Mouse (Mus musculus) adrenal gland (tissue): Measurements from ENCODE around the gene Otud6a.
"Not testable (repeated sequence)": the region's sequence is repeated elsewhere in the genome, so short reads cannot be mapped to it uniquely, and the experiment has no call there.

Source experiments
- intact Hi-C: fragments of 180-260 bp; cut with DNase I; formaldehyde crosslinking; loops from one replicate; pipeline ENCODE4 v1.15.1; 2025
- long read RNA-seq, 2 experiments: library from polyadenylated mRNA; unstranded; transcript quantifications; one replicate each; pipeline ENCODE4 v2.0.0; 2020; ENCODE audit warnings: borderline replicate concordance in 1 of 2; ENCODE audit not compliant: insufficient replicate concordance in 1 of 2
- microRNA-seq, 2 experiments: library from miRNA; unstranded; fragments of <30 nt; microRNA quantifications; one replicate each; pipeline ENCODE4; 2019

Gene Otud6a
- long read RNA-seq, experiment 1, result 0 reads
- long read RNA-seq, experiment 2, result 0 reads

DNA sequence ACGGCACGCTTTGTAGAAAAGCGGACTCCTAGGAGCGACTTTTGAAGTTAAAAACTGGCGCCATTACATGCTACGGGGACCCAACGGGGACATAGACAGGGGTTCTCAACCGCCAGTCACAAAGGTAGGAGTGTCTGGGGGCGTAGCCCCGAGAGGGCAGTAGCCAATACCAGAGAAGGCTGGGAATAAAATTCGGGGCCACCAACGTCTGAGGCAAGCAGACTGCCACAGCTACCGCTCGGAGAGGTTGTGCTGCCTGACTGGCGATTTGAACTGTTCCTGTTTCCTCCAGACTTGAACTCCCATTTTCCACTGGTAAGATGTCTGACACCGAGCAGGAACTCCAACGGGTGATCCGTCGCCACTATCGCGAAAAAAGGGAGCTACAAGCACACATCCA is at the start of gene Otud6a:
Otud6a (plus strand) TSS at position 321 of the 400 bp plus-strand sequence.
- intact Hi-C loops, result no loop called here

DNA sequence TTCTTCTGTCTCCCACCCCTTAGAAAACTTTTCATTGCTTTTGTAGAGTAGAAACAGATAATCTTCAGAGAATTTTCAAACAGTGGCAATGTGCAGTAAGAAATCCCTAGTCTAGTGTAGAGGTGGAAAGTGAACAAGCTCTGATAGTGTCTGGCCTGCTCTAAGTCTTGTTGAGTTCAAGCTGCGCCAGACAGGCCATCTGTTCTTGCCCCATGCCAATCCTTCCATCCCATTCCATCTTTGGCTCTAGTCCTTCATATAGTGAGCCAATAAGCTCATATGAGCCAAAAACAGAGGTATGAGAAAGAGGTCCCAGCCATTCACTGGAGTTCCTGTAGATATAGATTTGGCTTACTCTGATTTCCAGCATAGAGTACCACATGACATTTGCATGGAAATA is 38.9 kb upstream of the Otud6a start:
- intact Hi-C loops, result loop anchor here (10.0 kb wide), 1 partner anchor 415 kb away; the partner anchor contains the start of gene Eda

DNA sequence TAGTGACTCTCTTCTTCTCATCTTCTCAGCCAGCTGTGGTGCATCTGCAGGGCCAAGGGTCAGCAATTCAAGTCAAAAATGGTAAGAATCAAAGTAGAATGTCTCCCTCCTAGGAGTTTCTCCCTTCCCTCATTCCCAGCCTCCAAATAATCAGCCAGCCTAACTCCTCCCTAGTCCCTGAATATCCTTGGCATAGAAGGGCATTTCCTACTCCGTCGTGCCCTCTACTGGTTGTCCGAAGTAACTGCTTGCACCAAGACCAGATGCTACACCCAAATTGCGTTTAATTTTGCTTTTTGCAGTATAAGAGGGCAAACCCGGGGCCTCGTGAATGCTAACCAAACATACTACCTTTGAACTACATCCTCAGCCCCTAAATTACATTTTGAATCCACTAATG is 36.5 kb upstream of the Otud6a start:
- intact Hi-C loops, result loop anchor here (10.0 kb wide), 1 partner anchor 418 kb away; the partner anchor contains the start of gene Eda

DNA sequence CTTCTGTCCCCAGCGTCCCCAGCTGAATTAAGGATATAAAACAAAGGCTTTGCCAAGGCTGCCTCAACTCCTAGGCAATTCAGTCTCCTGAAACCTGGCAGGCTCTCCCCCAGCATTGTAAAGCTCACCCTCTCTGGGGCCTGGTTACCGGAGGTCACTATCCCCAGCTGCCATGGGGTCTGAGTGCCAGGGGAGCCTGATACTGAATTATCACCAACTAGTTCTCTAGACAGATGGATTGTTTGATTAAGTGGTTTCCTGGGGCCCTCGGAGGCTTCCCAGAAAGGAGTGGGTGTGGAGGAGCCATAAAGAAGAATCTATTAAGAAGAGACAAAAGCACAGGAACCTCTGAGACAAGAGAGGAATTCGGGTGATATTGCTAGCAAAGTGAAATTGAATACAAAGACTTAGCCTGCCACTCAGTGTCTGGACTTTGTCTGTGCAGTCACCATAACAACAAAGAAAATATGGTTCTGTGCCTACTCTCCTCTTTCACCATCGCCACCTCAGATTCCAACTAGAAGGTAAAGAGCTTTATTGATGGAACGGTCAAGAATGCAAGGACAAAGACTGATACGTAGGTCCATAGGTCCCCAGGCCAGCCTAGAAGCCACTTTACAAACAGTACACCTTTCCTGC is 34.5 kb upstream of the Otud6a start:
- intact Hi-C loops, result loop anchor here (2.0 to 10.0 kb wide), 2 partner anchors 420 to 542 kb away; partner anchors contain the start of gene Eda

DNA sequence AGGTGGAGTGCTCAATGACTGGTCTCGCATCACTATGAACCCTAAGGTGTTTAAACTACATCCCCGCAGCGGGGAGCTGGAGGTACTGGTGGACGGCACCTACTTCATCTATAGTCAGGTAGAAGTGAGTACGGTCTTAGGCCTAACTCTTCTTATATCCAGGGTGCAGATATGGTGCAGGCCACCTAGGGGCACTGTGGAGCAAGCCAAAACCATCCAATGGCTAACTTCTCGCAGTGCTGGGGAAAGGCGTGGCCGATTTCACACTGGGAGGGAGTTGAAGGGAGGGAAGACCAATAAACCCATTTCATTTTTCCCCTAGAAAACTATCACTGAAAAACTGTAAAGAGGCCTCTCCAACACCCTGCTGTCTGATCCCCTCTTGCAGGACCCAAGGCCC is 33.8 kb upstream of the Otud6a start:
- intact Hi-C loops, result loop anchor here (2.0 to 10.0 kb wide), 3 partner anchors 87 to 542 kb away; partner anchors contain the start of gene Eda

DNA sequence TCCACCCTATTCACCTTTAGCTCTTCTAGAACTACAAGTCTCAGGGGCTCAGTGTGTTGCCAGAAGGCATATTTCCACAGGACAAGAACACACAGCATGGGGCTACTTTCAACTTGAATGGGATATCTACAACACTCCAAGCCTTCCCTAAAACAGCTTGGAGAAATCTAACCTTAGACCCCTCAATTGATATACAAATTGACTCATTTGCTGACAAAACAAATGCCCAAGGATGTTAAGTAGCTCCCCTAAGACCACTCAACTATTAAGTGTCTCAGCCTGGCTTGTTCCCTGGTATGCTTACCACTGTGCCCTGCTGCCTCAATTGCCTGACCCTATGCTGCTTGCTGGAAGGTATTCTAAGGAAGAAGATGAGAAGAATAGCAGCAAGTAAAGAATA is 27.9 kb upstream of the Otud6a start:
- intact Hi-C loops, result no loop called here

DNA sequence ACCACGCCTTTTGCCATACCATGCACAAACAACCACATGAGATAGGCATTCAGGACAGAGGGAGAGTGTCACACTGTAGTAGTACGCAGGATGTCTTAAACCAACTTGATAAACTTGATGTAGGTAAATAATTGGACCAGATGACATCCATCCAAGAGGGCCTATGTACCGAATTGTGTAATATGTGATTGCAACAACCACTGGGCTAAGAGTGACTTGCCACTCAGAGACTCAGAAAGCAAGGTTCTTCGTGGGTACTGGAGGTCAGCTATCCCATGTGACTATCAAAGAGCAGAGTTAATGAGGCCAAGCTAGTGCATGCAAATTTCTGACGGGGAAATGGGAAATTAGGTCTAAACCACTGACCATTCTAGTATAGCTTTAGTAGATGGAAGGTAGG is 27.2 kb upstream of the Otud6a start:
- intact Hi-C loops, result no loop called here

DNA sequence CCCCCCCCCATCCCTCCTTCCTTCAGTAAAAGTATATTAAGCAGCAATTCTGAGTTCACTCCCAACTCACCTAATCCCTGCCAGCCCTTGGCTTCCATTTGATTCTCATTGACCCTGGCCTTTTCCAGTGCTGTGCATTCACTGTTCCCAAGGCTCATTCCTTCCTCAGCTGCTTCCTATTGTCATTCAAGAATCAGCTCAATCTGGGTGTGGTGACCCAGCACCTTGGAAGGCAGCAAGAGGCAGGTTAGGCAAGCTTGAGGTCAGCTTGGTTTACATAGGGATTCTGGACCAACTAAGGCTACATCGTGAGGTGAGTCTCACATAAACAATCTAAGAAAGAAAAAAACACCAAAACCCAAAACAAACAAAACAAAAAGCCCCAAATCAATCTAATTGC is 19.6 kb upstream of the Otud6a start:
- intact Hi-C loops, result no loop called here

DNA sequence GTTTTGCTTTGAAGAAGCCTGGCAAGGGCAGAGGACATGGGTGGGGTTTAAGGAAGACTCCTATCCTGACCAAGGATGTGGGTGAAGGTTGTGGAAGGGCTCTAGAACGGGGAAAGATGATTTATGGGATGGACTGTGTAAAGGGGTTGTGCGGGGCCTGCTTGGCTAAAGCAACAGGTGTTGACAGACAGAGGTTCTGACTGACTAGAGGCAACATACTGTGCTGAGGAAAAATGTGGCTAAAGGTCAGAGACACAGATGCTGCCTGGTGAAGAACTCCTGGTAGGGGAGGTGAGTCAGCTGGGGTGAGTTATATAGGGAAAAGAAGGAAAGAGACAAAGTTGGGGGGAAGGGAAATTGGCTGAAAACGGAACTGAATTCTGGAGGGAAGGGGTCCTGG is 3.5 kb downstream of the Otud6a start:
- intact Hi-C loops, result no loop called here

DNA sequence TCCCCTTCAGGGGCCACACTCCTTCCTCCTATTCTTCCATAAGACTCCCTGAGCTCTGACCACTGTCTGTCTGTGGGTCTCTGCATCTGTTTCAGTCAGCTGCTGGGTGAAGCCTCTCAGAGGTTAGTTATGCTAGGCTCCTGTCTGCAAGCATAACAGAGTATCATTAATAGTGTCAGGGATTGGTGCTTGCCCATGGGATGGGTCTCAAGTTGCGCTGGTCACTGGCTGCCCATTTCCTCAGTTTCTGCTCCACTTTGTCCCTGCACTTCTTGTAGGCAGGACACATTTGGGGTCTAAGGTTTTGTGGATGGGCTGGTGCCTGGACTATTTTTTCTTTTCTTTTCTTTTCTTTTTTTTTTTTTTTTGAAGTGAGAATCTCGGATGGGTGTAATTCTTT is 13.8 kb downstream of the Otud6a start, which contains the start of gene Awat2:
Awat2 (minus strand) TSS at position 101 of the 400 bp plus-strand sequence.
- intact Hi-C loops, result not testable (repeated sequence)

DNA sequence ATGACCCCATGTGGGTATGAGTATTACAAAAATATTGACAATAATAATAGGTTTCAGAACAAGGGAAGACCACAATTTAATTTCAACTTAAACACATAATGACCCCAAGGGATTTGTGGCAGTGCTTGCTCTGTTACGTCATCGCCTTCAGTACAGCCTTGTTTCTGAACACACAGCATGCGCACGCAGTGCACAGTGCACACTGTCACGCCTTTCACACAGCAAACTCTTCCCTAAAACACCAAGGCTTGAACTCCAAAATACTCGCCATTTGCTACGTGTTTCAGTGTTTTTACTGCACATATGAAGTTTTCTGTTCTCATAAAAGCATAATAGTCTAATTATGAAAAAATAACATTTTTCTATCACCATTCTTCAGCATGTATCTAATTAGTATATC is 14.7 kb downstream of the Otud6a start:
- intact Hi-C loops, result no loop called here

DNA sequence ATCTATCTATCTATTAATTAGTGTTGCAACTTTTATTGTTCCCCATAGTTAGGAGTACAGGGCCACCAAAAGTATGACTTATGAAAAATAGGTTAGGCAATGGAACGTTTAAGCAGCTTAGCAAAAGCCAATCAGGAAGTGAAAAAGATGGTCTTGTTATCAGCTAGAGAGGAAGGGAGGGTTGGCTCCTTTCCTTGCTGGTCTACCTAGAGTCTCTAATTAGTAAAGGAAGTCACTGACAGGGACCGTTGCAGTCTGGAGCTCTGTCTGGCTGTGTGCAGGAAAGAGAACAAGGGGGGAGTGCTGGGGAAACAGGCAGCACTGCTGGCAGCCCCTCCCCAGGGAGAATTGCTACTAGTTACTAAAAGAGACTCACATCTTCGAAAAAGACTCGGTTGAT is 39.2 kb downstream of the Otud6a start:
- intact Hi-C loops, result no loop called here

DNA sequence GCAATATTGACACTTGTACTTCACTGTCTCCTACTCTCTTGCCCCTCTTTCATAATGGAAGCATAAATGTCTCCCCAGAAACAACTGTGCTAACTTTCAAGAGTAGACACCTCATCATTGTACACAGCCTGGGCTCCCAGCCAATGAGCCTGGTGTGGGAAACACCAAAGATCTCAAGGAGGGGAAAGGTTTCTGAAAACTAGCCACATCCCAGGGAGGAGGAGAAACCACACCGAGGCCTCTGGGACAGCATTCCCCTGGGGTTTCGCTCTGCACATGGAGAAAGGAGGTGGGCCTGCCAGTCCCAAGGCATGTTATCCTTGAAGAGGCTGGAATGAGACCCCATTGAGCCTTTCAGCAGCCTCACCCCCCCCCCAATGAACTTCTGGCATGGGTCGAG is 41.3 kb downstream of the Otud6a start:
- intact Hi-C loops, result no loop called here

DNA sequence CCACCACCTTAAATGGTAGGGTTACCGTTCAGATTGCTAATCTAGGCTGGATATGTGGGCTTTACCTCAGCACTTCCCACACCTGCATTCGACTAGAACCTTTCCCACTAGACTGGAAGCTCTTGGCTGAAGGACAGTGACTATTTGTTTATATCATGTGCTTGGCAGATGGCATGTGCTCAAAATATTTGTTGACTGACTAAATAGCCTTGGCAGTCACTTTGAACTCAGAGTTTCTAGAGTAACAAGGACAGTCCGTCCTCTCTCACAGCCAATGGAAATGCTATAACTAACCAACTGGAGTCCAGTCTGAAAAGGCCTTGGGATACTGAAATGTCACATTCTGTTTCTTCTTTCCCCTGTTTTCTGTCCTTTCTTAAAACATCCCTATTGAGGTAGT is 42.7 kb downstream of the Otud6a start:
- intact Hi-C loops, result no loop called here

DNA sequence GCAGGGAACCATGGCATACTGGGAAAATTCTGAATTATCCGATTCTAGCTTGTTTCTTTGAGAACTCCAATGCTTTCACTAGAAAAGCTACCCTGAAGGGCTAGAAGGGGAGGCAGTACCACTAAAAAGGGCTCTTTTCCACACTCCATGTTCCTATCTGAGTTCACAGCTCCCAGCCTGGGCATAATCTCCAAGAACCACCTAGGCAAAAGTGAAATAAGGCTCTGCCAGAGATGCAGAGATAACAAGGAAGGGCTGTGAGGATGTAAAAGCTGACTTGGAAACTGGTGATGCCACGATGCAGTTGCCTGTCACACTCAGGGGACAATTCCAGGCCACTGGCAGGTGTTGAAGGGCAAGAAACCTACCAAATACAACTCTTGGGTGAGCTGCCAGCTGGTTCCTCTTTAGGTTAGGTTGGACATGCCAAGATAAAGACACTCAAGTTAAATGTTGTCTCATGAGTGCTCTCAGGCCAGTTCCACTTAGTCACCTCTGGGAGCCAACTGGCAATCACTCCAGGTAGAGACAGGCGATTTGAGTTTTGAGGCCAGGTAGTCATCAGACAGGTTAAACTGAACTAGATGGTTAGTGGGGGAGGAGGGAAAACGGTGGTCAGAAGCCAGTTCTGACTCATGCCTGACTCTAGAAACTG is 46.9 kb downstream of the Otud6a start:
- intact Hi-C loops, result no loop called here

Small RNA genes lying within 50 kb of the gene (microRNA-seq; reads per million reads assigned to microRNA genes)
- 1,460 to 2,595 reads per million in 2 experiments for gene Mir676
